24 mouse cellular contexts compared by ENCODE assay signal in genomic region chr2:104111170-104111797, GRCm38 (mm10). TPM values are rescaled to one million over a fixed set of nuclear protein-coding genes. Genes with fewer than 3 reads are reported as not detected.
"Had no signal": no experiment of that assay in that cellular context is flagged by ENCODE, and none has a peak within 500 bp of the region (broad histone marks: within the 10 kb centered on the region; RNA-seq: fewer than 3 reads in every experiment).

No protein-coding gene starts in this region.

RNA-seq across cellular contexts. Expression of gene A930018P22Rik, which starts 11.3 kb away (rescaled TPM):
- polyA plus RNA-seq: heart, embryonic 14.5 days; heart, embryonic 16.5 days; hindbrain, embryonic 11.5 days; hindbrain, embryonic 12.5 days; hindbrain, embryonic 13.5 days; hindbrain, embryonic 14.5 days; hindbrain, embryonic 15.5 days; hindbrain, embryonic 16.5 days; hindbrain, postnatal 0 days; inflammation-experienced regulatory T-cells, adult 6 months; intestine, embryonic 14.5 days; kidney, embryonic 16.5 days; large intestine, adult 2 months had no signal

RNA-seq across cellular contexts. Expression of gene Cd59b, which starts 41.6 kb away (rescaled TPM):
- polyA plus RNA-seq: inflammation-experienced regulatory T-cells, adult 6 months had no signal

RNA-seq across cellular contexts. Expression of gene Gm10799, which starts 42.9 kb away (rescaled TPM):
- polyA plus RNA-seq: heart, embryonic 10.5 days; heart, embryonic 11.5 days; heart, embryonic 12.5 days; heart, embryonic 13.5 days; heart, embryonic 14.5 days; heart, embryonic 15.5 days; heart, embryonic 16.5 days; heart, postnatal 0 days; hindbrain, embryonic 10.5 days; hindbrain, embryonic 11.5 days; hindbrain, embryonic 12.5 days; hindbrain, embryonic 13.5 days; hindbrain, embryonic 14.5 days; hindbrain, embryonic 15.5 days; hindbrain, embryonic 16.5 days; hindbrain, postnatal 0 days; inflammation-experienced regulatory T-cells, adult 6 months; intestine, embryonic 14.5 days; kidney, adult 2 months; kidney, embryonic 14.5 days; kidney, embryonic 15.5 days; kidney, embryonic 16.5 days; kidney, postnatal 0 days; large intestine, adult 2 months had no signal

RNA-seq across cellular contexts. Expression of gene Gm10912, which starts 45.7 kb away (rescaled TPM):
- polyA plus RNA-seq: heart, embryonic 10.5 days; heart, embryonic 11.5 days; heart, embryonic 12.5 days; heart, embryonic 13.5 days; heart, embryonic 14.5 days; heart, embryonic 16.5 days; hindbrain, embryonic 10.5 days; hindbrain, embryonic 11.5 days; hindbrain, embryonic 12.5 days; hindbrain, embryonic 13.5 days; hindbrain, embryonic 14.5 days; hindbrain, embryonic 15.5 days; hindbrain, embryonic 16.5 days; hindbrain, postnatal 0 days; intestine, embryonic 14.5 days; kidney, embryonic 14.5 days; kidney, embryonic 15.5 days; kidney, embryonic 16.5 days; kidney, postnatal 0 days; large intestine, adult 2 months had no signal
